Mouse (Mus musculus): ENCODE results near the gene Rnpc3. TPM values are rescaled to one million over a fixed set of nuclear protein-coding genes. Genes with fewer than 3 reads are reported as not detected.

Rnpc3 gene
- total RNA-seq (2021) = 10 to 100 TPM; 27.8 to 30.4 TPM

GRCm38 (mm10) chr3:113629606-113630359, at the start of gene Rnpc3:
Gene Rnpc3, minus strand, starts transcription at chr3:113630149.
- DNase-seq (ENCODE audit: extremely low spot score in 1 of 2, low spot score in 2 of 2) = peak; percentile 93 to 97
- intact Hi-C loops (cut with DNase I) = no loop called here

- intact Hi-C loops (cut with DNase I) = loop anchor here (10.0 kb wide), 1 partner anchor 1988 kb away; no protein-coding TSS in a partner anchor
- DNase-seq (ENCODE audit: extremely low spot score in 1 of 2, low spot score in 2 of 2) = peak in 1 of 2 experiments; percentile 24
Observed at GRCm38 (mm10) chr3:113656940-113657339, 27.0 kb upstream of the Rnpc3 start.

- DNase-seq (ENCODE audit: extremely low spot score in 1 of 2, low spot score in 2 of 2) = no peak
- intact Hi-C loops (cut with DNase I) = loop anchor here (5.0 to 10.0 kb wide), 2 partner anchors 378 to 1990 kb away; partner anchors contain the start of gene Col11a1
Observed at GRCm38 (mm10) chr3:113654335-113654734, 24.4 kb upstream of the Rnpc3 start.

- DNase-seq (ENCODE audit: extremely low spot score in 1 of 2, low spot score in 2 of 2) = peak in 1 of 2 experiments; percentile 23
- intact Hi-C loops (cut with DNase I) = loop anchor here (5.0 to 10.0 kb wide), 2 partner anchors 381 to 1993 kb away; partner anchors contain the start of gene Col11a1
Observed at GRCm38 (mm10) chr3:113651386-113651785, 21.4 kb upstream of the Rnpc3 start.

GRCm38 (mm10) chr3:113639545-113639944, 9.6 kb upstream of the Rnpc3 start:
- DNase-seq (ENCODE audit: extremely low spot score in 1 of 2, low spot score in 2 of 2) = no peak
- intact Hi-C loops (cut with DNase I) = no loop called here

- intact Hi-C loops (cut with DNase I) = no loop called here
- DNase-seq (ENCODE audit: extremely low spot score in 1 of 2, low spot score in 2 of 2) = no peak
Observed at GRCm38 (mm10) chr3:113634220-113634619, 4.3 kb upstream of the Rnpc3 start.

- intact Hi-C loops (cut with DNase I) = no loop called here
Observed at GRCm38 (mm10) chr3:113631611-113632010, 1.7 kb upstream of the Rnpc3 start.

GRCm38 (mm10) chr3:113630564-113630963, 615 bp upstream of the Rnpc3 start:
- peak in 1 of 2 experiments; percentile 6 for DNase-seq (ENCODE audit: extremely low spot score in 1 of 2, low spot score in 2 of 2)
- intact Hi-C loops (cut with DNase I) = no loop called here

More at GRCm38 (mm10) chr3:113631611-113632010, 1.7 kb upstream of the Rnpc3 start:
- DNase-seq (ENCODE audit: extremely low spot score in 1 of 2, low spot score in 2 of 2) = no peak

- intact Hi-C loops (cut with DNase I) = no loop called here
- no peak for DNase-seq (ENCODE audit: extremely low spot score in 1 of 2, low spot score in 2 of 2)
Observed at GRCm38 (mm10) chr3:113606599-113606998, 23.4 kb downstream of the Rnpc3 start, which contains the start of gene Amy1. Gene Amy1, minus strand, starts transcription at chr3:113606699.

GRCm38 (mm10) chr3:113590844-113591243, 39.1 kb downstream of the Rnpc3 start:
- intact Hi-C loops (cut with DNase I) = no loop called here
- peak in 1 of 2 experiments; percentile 24 for DNase-seq (ENCODE audit: extremely low spot score in 1 of 2, low spot score in 2 of 2)

GRCm38 (mm10) chr3:113574578-113574977, 55.4 kb downstream of the Rnpc3 start:
- DNase-seq (ENCODE audit: extremely low spot score in 1 of 2, low spot score in 2 of 2) = no peak
- intact Hi-C loops (cut with DNase I) = no loop called here

GRCm38 (mm10) chr3:113574138-113574537, 55.8 kb downstream of the Rnpc3 start:
- intact Hi-C loops (cut with DNase I) = no loop called here
- no peak for DNase-seq (ENCODE audit: extremely low spot score in 1 of 2, low spot score in 2 of 2)

- no peak for DNase-seq (ENCODE audit: extremely low spot score in 1 of 2, low spot score in 2 of 2)
- intact Hi-C loops (cut with DNase I) = no loop called here
Observed at GRCm38 (mm10) chr3:113572158-113572557, 57.8 kb downstream of the Rnpc3 start.

Other genes starting within 250 kb of the Rnpc3 start
- gene Amy2a1, start 97.7 kb downstream of the Rnpc3 start, total RNA-seq (2021) = not detected
- gene Amy1, start 23.4 kb downstream of the Rnpc3 start, total RNA-seq (2021) = 10 to 100 TPM; 11.2 to 15.1 TPM

Data from left cerebral cortex, postnatal 10 days (tissue).